Mouse (Mus musculus) G1E (cell line): ENCODE data around the gene Ano2.

ENCODE experiments used
- CTCF ChIP-seq: IDR thresholded peaks from 2 replicates; pipeline ENCODE4 v1.5.1; 2012; ENCODE audit warnings: low read depth, low read length, inconsistent platforms, mixed read lengths
- GATA1 ChIP-seq: IDR thresholded peaks from 2 replicates; pipeline ENCODE4 v1.6.1; 2012; ENCODE audit warnings: borderline replicate concordance, low read length, inconsistent platforms, mixed read lengths

- TF ChIP-seq CTCF (no peak), GATA1 (no peak)
Observed at GRCm38 (mm10) chr6:125687986-125688385, 2.2 kb upstream of the Ano2 start.
